Mouse (Mus musculus): ENCODE data around the gene Chat.

- TF ChIP-seq GATA1 (IDR thresholded peaks at IDR 0.05; ENCODE audit: borderline replicate concordance, low read length) (no peak), FLI1 (IDR thresholded peaks at IDR 0.05; ENCODE audit: low read length) (no peak)
These were observed 96.0 kb downstream of the Chat start for GRCm38 (mm10) chr14:32369756-32370155.

Data from megakaryocyte, embryonic 14.5 days (primary cell).